Mouse (Mus musculus) gastrocnemius, postnatal 36 days (tissue): ENCODE data around the gene Cmc2. TPM values are rescaled to one million over a fixed set of nuclear protein-coding genes. Genes with fewer than 3 reads are reported as not detected.
A peak's percentile ranks its signal among the peaks of the same experiment; 100 is the strongest.

Experiments used
- DNase-seq, 2 experiments: peaks; one replicate each; pipeline ENCODE4 v3.0.0; 2022
- intact Hi-C: fragments of 180-260 bp; cut with DNase I; formaldehyde crosslinking; loops from one replicate; pipeline ENCODE4 v1.15.1; 2025
- total RNA-seq, 2 experiments: library from RNA; stranded (reverse); gene quantifications; 2 replicates each; pipeline ENCODE4 v1.2.3; 2021

Cmc2 gene
- total RNA-seq, 2 experiments from 2014 or later = 23.1 to 30.7 TPM

DNA sequence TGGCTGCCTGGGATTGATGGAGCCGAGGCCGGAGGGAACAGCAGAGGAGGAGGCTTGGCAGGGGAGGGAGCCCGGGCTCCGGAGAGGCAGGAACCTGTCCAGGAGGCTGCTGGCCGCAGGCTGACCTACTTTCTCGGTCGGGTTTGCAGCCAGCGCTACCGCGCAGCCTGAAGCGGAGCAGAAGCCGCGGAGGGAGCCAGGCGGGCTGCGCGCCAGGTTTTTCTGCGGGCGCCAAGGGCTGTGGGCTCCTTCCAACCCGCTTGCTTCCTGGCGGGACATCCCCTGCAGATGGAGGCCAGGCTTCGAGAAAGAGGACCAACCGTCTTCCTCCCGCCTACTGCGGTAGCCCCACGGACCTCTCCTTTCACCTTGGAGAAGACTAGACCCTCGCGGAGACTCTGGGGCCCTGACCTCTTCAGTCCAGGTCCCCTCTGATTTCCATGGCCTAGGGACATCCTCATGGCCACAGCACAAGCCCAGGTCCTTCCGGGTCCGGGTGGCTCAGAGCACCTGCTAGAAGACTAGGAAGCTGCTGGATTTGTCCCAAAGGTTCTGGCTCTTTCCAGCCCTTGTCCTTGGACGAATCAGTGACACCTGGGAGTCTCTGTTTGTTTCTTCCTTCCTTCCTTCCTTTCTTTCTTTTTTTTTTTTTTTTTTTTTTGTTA, 57.8 kb downstream of the Cmc2 start:
- intact Hi-C loops = no loop called here
- DNase-seq = peak; percentile 78 to 80

DNA sequence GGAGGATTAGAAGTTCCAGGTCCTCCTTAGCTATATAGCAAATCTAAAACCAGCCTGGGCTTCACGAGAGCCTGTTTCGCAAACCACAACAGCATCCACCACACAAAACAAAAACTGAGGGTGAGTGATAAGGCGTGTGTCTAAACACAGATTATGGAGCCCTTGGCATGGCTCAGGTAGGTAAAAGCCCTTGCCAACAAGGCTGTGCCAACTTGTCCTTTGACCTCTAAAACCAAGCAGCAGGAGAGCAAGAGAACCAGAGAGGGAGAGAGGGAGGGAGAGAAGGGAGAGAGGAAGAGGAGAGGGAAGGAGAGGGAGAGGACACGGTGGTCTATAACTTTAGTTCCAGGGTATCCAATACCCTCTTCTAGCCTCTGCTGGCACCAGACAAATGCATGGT, 59.1 kb downstream of the Cmc2 start:
- no peak for DNase-seq
- intact Hi-C loops = no loop called here

DNA sequence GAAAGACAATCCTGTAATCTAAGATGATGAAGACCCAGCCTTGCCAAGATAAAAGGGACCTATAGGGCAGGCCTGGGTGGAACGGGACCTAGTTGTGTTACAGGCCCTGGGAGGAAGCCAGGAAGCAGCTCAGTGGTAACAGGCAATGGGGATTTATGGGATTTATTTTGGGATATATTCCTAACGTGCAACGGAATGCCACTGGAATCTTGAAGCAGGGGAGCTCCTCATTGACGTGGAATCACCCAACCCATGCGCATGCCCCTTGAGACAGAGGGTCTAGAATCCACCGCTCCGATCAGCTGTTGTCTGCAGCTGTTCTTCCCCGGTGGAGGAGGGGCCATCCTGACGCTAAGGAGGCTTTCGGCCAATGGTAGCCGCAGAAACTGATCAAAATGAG, 69.2 kb downstream of the Cmc2 start:
- intact Hi-C loops = no loop called here

DNA sequence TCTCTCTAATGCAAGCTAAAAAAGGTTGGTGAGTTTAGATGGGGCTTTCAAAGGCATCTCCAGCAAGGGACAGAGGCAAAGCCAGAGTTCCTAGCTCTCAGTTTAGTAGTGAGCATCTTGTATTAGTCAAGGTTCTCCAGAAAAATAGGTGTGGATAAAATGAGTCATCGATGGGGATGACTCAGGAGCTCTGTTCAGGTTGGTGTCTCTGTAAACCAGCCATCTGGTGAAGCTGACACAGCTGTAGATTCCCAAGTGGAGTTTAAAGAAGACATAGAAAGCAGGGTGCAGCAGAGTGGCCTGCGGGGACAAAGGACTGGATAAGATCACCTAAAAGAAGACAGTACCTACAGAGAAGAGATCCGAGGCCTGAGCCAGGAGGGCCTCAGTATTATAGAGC, 73.2 kb downstream of the Cmc2 start:
- intact Hi-C loops = no loop called here
- DNase-seq = no peak

More for the DNA sequence above, 69.2 kb downstream of the Cmc2 start:
- DNase-seq = no peak

DNA sequence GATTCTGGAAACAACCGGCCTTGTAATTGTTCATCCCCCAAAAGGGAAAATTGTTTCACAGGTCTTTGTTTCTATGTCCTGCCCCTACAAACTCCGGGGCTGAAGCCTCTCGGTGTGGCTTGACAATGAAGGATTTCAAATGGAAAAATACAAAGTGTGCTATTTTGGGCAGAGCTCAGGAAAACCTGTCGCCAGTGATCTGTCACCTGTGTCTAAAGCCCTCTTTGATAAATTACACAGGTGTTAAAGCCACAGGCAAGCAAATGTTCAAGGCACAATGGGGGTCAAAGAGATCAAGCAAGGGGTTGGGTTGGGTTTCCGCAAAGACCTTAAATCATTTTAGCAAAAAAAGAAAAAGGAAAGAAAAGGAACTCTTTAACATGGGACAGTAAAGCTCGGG, 78.6 kb downstream of the Cmc2 start:
- intact Hi-C loops = no loop called here
- DNase-seq = no peak

Other genes starting within 250 kb of the Cmc2 start
- 1 to 10 TPM; 2.1 to 2.8 TPM for gene Cdyl2, start 188.5 kb downstream of the Cmc2 start, total RNA-seq
- under 1 TPM; 0.56 to 0.64 TPM for gene Cenpn, start 275 bp upstream of the Cmc2 start, total RNA-seq
- 10 to 100 TPM; 16.9 to 18.9 TPM for gene Atmin, start 21.9 kb upstream of the Cmc2 start, total RNA-seq
- under 1 TPM; 0.18 to 0.27 TPM for gene 1700030J22Rik, start 57.5 kb upstream of the Cmc2 start, total RNA-seq
- gene Gcsh, start 72.1 kb upstream of the Cmc2 start, total RNA-seq = 10 to 100 TPM; 35.7 to 39.4 TPM
- under 1 TPM; 0.13 to 0.15 TPM for gene Pkd1l2, start 161.0 kb upstream of the Cmc2 start, total RNA-seq
- under 1 TPM in 1 of 2 experiments, not detected in 1; 0.15 TPM for gene Bco1, start 174.4 kb upstream of the Cmc2 start, total RNA-seq
- gene Gan, start 236.7 kb upstream of the Cmc2 start, total RNA-seq = 1 to 10 TPM; 3.9 to 4.5 TPM